Mouse (Mus musculus) thymus, adult 2 months (tissue): ENCODE measurements around the gene Zxdc.

Source experiments
- CTCF ChIP-seq: fragments of 200-500 bp; IDR thresholded peaks from 2 replicates; pipeline ENCODE4 v1.5.1; 2012; ENCODE audit warnings: mild to moderate bottlenecking, control low read depth, low read length, moderate library complexity, borderline replicate concordance; ENCODE audit not compliant: control insufficient read depth, poor library complexity, insufficient read depth; ENCODE audit errors: extremely low read depth
- POLR2A ChIP-seq: fragments of 200-500 bp; IDR thresholded peaks from 2 replicates; pipeline ENCODE4 v1.6.1; 2012; ENCODE audit warnings: mild to moderate bottlenecking, low read length, control low read depth, moderate library complexity; ENCODE audit not compliant: control insufficient read depth, poor library complexity, insufficient read depth; ENCODE audit errors: extremely low read depth

GRCm38 (mm10) chr6:90324463-90324862, 44.8 kb upstream of the Zxdc start:
- TF ChIP-seq CTCF (no peak), POLR2A (no peak)
